ENCODE assay signal across 21 mouse cellular contexts in genomic region chr10:87748631-87749193, GRCm38 (mm10).
DNase-seq lines count a peak whose midpoint lies in the region; ATAC-seq and TF ChIP-seq lines count a peak whose summit lies in the region.
"Had no signal": no experiment of that assay in that cellular context is flagged by ENCODE, and none has a peak within 500 bp of the region (broad histone marks: within the 10 kb centered on the region; RNA-seq: fewer than 3 reads in every experiment).

No protein-coding gene starts in this region.

- no peaks in the 10 kb centered on the region for H3K9me3 ChIP-seq in midbrain, embryonic 14.5 days (ENCODE audit: control insufficient read depth, low read length)
- H3K9me3 ChIP-seq in midbrain, embryonic 16.5 days (replicated peaks; ENCODE audit: control insufficient read depth, low read length, poor library complexity, severe bottlenecking) = no peaks in the 10 kb centered on the region
- no peaks in the 10 kb centered on the region for H3K9me3 ChIP-seq in stomach, postnatal 0 days (ENCODE audit: control insufficient read depth, low read length)
- H3K9me3 ChIP-seq: limb, embryonic 12.5 days; midbrain, embryonic 10.5 days had no signal

- 86% methylated on average over 4 of the region's 4 CpGs for WGBS in midbrain, embryonic 14.5 days
- WGBS in midbrain, embryonic 16.5 days = 78% methylated on average over 4 of the region's 4 CpGs
- WGBS in stomach, postnatal 0 days = 74% methylated on average over 4 of the region's 4 CpGs

- no peak overlapping the region for H3K4me3 ChIP-seq in midbrain, embryonic 14.5 days (replicated peaks; ENCODE audit: low read depth, low read length)
- no peak overlapping the region for H3K4me3 ChIP-seq in midbrain, embryonic 16.5 days (ENCODE audit: low read depth, low read length)
- H3K4me3 ChIP-seq in stomach, postnatal 0 days (ENCODE audit: low read depth, low read length) = no peak overlapping the region
- H3K4me3 ChIP-seq: erythroblast, embryonic 14.5 days; limb, embryonic 12.5 days; midbrain, embryonic 10.5 days had no signal

- H3K27ac ChIP-seq in midbrain, embryonic 14.5 days (replicated peaks; ENCODE audit: low read depth, low read length) = no peak overlapping the region
- H3K27ac ChIP-seq in midbrain, embryonic 16.5 days (ENCODE audit: low read length) = no peak overlapping the region
- H3K27ac ChIP-seq in stomach, postnatal 0 days (replicated peaks) = no peak overlapping the region
- H3K27ac ChIP-seq: kidney, postnatal 0 days; limb, embryonic 12.5 days; liver, embryonic 14.5 days; macrophage; midbrain, embryonic 10.5 days had no signal

- H3K4me2 ChIP-seq in midbrain, embryonic 14.5 days (ENCODE audit: low read length) = no peak overlapping the region
- H3K4me2 ChIP-seq in midbrain, embryonic 16.5 days (ENCODE audit: low read length) = no peak overlapping the region
- no peak overlapping the region for H3K4me2 ChIP-seq in stomach, postnatal 0 days (replicated peaks; ENCODE audit: low read depth)
- H3K4me2 ChIP-seq: heart, embryonic 11.5 days; limb, embryonic 12.5 days had no signal

- H3K27me3 ChIP-seq in midbrain, embryonic 14.5 days (ENCODE audit: control insufficient read depth, insufficient read depth, low read length) = no peaks in the 10 kb centered on the region
- H3K27me3 ChIP-seq in midbrain, embryonic 16.5 days (ENCODE audit: control insufficient read depth, insufficient read depth, low read depth, low read length) = no peaks in the 10 kb centered on the region
- H3K27me3 ChIP-seq in stomach, postnatal 0 days (ENCODE audit: control insufficient read depth, insufficient read depth, low read length) = no peaks in the 10 kb centered on the region
- H3K27me3 ChIP-seq: CH12.LX; limb, embryonic 12.5 days had no signal

- TF ChIP-seq CTCF in stomach, postnatal 0 days (IDR thresholded peaks at IDR 0.05; ENCODE audit: low read depth) = no peak

- H3K36me3 ChIP-seq in midbrain, embryonic 14.5 days (ENCODE audit: control insufficient read depth, insufficient read depth, low read length) = no peaks in the 10 kb centered on the region
- H3K36me3 ChIP-seq in midbrain, embryonic 16.5 days (ENCODE audit: control insufficient read depth, insufficient read depth, low read length) = no peaks in the 10 kb centered on the region
- no peaks in the 10 kb centered on the region for H3K36me3 ChIP-seq in stomach, postnatal 0 days (ENCODE audit: control insufficient read depth, insufficient read depth, low read length)
- H3K36me3 ChIP-seq: limb, embryonic 12.5 days; midbrain, embryonic 10.5 days had no signal

- ATAC-seq in midbrain, embryonic 14.5 days (ENCODE audit: low FRiP score, low TSS enrichment) = no peak
- ATAC-seq in midbrain, embryonic 16.5 days = no peak
- no peak for ATAC-seq in stomach, postnatal 0 days (ENCODE audit: low FRiP score, low TSS enrichment)
- ATAC-seq: forebrain, postnatal 0 days had no signal

- H3K4me1 ChIP-seq in midbrain, embryonic 14.5 days (ENCODE audit: control insufficient read depth, insufficient read depth, low read length) = no peaks in the 10 kb centered on the region
- H3K4me1 ChIP-seq in midbrain, embryonic 16.5 days (ENCODE audit: control insufficient read depth, insufficient read depth, low read length) = no peaks in the 10 kb centered on the region
- H3K4me1 ChIP-seq in stomach, postnatal 0 days (replicated peaks; ENCODE audit: control insufficient read depth, insufficient read depth) = 0 out of 2 replicates have a peak, but pooled peaks cover 3% of the 10 kb centered on the region
- H3K4me1 ChIP-seq: limb, embryonic 12.5 days had no signal

- DNase-seq in gastrocnemius, adult 18-20 months (ENCODE audit: low spot score) = peak; percentile 19
- no peak for DNase-seq in gastrocnemius, adult 8-10 months (ENCODE audit: low spot score in 2 of 2)
- DNase-seq in midbrain, embryonic 14.5 days = peak; percentile 3
- peak; percentile 5 for DNase-seq in layer of hippocampus, adult 9-10 months (ENCODE audit: low spot score)
- peak; percentile 3 for DNase-seq in telencephalon, adult 2 months (ENCODE audit: low read depth, low spot score)
- no peak for DNase-seq in stomach, postnatal 0 days (ENCODE audit: low spot score)
- DNase-seq: adrenal gland, postnatal 36 days; cerebellum, adult 8-10 months; forebrain, postnatal 0 days; heart, postnatal 10 days; kidney, adult 18-20 months; right cerebral cortex, adult 18-20 months had no signal

- H3K9ac ChIP-seq in midbrain, embryonic 14.5 days (replicated peaks; ENCODE audit: low read length) = no peak overlapping the region
- H3K9ac ChIP-seq in midbrain, embryonic 16.5 days (ENCODE audit: low read depth, low read length) = no peak overlapping the region
- no peak overlapping the region for H3K9ac ChIP-seq in stomach, postnatal 0 days (ENCODE audit: low read length)
- H3K9ac ChIP-seq: forebrain, postnatal 0 days; limb, embryonic 12.5 days; liver, embryonic 14.5 days had no signal

- TF ChIP-seq EP300 in stomach, postnatal 0 days (optimal IDR thresholded peaks at IDR 0.05) = no peak

Comparison
In these comparisons a context has a peak if more than half of its experiments do, and no peak if none do; other contexts are left out.
1. DNase-seq: peak in gastrocnemius, adult 18-20 months (single experiment), midbrain, embryonic 14.5 days (single experiment), layer of hippocampus, adult 9-10 months (single experiment) and telencephalon, adult 2 months (single experiment); none in gastrocnemius, adult 8-10 months (0 of 2) and stomach, postnatal 0 days (single experiment).